Mouse (Mus musculus): ENCODE measurements around the gene Zfp445.

DNA sequence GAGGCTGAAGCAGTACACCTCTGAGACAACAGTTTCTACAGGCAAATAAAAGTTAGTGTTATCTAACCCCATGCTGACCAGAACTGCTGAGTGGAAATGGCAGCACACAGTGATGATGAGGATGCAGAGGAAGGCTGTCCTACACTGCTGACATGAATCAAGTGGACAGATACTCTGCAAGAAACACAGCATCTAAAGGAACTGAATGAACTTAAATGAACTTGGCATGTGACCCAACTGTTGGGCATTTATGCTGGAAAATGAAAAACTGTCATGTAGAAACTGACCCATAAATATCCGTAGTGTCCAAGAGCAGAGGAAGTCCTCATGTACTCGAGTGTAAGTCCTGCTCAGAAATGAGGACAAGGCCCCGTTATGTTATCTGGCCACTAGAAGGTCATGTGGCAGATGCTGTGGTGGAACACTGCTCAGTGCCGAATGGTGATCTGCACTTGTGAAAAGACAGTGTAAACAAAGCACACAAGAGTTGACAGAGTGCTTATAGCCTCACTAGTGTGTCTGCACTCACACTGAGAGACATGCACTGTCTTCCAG, 35.9 kb downstream of the Zfp445 start:
- TF ChIP-seq POLR2A (IDR thresholded peaks at IDR 0.05; ENCODE audit: borderline replicate concordance, control insufficient read depth, low read depth, low read length) (no peak), CTCF (IDR thresholded peaks at IDR 0.05; ENCODE audit: control insufficient read depth, insufficient read depth, low read length) (no peak)

Data from bone marrow, adult 2 months (tissue).